Mouse (Mus musculus): ENCODE results near the gene Kcnh4.

Kcnh4 gene

DNA sequence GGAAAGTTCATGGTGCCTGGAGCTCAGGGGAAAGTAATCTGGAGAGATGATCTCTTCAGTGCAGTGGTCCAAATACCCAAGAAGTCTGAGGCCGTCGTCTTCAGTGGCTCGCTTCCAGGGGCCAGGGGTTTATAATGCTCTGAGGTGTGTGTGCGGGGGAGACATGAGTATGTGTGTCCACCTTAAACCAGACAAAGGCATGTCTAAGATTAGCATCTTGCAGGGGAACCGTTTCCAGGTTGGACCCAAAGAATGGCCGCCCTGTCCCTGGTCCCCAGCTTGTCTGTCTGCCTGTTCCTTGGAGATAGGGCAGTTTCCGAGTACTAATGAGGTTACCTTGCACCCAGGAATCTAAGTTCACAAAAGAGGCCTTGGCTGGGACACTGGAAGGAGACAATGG, 3.1 kb upstream of the Kcnh4 start, which contains the start of gene Hcrt:
Hcrt (minus strand) TSS at position 101 of the 400 bp plus-strand sequence.
- no peak for DNase-seq (ENCODE audit: low spot score)

DNA sequence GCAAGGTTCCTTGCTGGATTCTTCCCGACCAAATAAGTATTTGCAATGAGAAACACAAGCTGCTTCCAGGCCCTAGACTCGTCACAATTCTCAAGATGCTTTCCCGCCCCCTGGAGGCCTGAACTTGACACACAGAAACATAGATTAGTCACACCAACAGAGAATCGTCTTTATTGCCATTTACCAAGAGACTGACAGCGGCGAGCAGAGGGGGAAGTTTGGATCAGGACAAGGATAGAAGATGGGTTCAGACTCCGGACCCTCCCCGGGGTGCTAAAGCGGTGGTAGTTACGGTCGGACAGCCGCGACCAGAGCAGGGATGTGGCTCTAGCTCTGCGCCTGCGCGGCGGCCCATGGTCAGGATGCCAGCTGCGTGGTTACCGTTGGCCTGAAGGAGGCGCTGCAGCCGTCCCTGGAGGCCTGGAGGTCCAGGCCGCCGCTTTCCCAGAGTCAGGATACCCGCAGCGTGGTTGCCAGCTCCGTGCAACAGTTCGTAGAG, 1.9 kb upstream of the Kcnh4 start:
- peak; percentile 85 for DNase-seq (ENCODE audit: low spot score)

DNA sequence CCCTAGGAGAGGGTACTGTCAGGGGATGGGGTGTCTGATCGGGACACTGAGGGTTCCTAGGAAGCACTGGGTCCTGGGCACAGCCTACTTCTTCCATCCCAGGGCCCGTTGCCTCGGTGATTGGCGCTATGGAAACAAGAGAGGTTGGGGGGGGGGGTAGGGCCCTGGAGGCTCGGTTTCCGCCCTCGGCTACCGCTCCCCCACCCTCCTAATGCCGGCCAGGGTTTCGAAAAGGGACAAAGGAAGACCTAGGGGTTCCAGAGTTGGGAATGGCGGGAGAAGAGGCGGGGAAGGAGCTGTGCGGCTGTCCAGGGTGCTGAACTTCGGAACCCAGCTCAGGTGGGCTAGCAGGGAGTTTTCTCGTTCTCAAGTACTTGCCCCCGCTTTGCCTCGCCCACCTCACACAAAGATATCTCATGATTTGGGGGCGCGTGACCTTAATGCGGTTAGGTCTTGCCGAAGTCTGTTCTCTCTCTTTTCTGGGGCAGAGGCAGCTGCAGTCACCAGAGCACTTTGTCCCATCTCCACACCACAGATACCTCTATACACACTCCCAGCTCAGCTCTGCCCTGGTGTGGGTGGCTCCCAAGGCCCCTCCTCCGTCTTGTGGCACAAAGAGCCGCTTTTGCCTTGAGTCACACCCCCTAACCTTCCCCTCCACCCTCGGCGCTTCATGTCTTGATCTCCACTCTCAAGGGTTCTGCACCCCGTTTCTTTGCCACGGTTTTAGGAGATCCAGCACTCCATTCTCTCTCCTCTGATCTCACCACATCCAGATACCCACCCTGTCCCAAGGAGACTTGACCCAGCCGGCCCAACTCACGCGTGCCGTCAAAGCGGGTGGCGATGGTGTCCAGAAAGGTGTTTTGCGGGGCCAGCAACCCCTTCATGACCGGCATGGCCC, 783 bp downstream of the Kcnh4 start:
- DNase-seq (ENCODE audit: low spot score): peak; percentile 67

DNA sequence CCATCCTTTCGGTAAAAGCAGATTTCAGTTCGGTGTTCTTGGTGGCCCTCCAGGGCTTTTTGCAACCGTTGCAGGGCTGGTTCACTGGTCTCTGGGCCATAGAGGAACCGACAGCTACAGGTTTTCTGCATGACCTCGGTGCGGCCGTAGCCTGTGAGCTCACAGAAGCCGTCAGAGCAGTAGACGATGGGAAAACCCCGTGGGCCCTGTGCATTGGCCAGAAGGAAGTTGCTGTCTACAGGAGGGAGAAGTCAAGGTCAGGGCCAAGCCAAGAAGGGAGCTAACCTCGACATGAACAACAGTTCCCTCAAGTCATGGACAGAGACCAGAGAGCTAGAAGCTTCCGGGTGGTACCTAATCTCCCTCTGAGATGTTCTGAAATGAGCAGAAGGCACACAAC, 2.2 kb downstream of the Kcnh4 start:
- no peak for DNase-seq (ENCODE audit: low spot score)

DNA sequence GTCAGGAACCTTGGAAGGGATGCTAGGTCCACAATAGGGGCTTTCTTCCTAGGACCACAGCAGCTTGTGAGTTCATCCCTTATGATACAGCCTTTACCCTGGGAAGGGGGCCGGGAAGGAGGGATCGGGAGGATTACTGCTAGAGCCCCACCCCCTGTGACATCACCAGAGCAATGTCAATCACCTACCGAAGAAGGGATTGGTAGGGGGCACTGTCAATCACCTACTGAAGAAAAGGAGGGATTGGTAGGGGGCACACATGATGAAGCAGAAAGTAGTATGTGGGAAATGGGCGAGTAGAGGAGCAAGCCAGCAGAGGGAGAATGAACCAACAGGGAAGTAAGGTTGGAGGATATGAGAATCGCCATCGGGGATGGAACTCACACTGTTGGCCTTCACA, 3.3 kb downstream of the Kcnh4 start:
- no peak for DNase-seq (ENCODE audit: low spot score)

DNA sequence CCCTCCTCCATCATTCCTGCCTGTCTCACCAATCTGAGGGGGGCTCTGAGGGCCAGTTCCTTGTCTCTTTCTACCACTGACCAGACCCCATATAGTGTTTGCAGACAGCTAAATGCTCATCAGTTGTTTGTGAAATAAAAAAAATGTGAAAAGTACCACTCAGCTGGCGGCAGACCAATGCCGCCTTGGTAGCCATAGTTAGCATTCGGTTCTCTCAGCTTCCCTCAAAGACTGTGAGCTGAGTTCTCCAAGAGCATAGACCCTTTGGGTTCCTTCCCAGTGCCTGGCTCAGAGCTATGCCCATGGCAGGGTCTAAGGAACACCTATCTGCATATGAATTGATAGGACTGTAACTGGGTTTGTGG, 5.1 kb downstream of the Kcnh4 start:
- DNase-seq (ENCODE audit: low spot score): no peak

DNA sequence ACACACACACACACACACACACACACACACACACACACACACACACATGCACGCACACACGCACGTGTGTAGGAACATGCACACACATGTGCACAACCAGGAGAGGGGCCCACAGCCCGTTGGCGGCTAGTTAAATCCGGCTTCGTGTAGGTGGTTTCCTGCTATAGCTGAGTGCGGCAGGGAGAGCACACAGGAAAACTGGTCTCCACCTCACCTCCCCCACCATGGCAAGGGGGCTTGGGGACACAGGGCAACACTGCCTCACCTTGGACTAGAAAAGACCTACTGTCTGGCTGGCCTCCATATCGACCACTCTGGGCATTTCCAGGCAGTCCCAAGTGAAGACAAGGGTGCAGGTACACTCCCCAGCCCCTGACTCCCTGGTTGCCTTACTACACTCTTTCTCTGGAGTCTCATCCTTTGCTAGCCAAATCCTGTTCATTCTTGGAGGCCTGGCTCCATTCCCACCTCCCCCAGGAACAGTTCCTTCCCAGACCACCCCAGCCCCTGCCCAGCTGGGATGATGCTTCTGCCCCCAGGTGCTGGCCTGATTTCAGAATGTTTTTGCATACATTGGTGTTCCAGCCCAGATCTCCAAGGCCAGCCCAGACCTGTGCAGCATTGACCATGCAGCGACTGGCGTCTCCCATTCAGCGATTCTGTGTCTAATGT, 5.6 kb downstream of the Kcnh4 start:
- no peak for DNase-seq (ENCODE audit: low spot score)

DNA sequence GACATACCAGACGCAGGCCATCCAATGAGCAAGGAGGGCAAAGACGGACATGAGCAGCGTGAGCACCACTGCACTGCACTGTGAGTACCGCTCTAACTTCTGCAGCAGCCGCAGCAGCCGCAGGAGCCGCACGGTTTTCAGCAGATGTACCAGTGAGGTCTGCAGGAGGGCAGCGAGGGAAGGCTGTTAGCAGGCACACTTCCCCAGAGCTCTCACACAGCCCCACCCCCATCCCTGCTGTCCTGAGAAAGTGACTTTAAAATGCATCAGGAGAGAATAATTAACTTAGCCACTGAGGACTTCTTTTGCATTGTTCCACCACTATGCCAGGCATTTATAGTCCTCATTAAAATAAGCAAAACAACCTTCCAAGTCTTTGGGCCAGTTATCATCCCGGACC, 7.4 kb downstream of the Kcnh4 start:
- no peak for DNase-seq (ENCODE audit: low spot score)

DNA sequence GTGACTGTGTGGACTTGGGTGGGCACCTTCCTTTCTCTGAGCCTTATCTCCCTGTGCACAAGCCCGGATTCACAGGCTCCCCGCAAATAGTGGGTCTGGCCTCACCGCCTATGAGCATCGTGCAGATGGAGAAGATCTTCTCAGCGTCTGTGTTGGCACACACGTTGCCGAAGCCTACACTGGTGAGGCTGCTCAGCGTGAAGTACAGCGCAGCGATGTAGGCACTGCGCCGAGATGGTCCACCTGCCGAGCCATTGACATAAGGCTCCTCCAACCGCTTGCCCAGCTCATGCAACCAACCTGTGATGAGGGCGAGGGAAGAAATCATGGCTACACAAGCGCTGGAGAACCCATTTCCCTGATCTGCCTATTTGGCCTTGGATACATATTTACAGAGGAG, 9.6 kb downstream of the Kcnh4 start:
- no peak for DNase-seq (ENCODE audit: low spot score)

DNA sequence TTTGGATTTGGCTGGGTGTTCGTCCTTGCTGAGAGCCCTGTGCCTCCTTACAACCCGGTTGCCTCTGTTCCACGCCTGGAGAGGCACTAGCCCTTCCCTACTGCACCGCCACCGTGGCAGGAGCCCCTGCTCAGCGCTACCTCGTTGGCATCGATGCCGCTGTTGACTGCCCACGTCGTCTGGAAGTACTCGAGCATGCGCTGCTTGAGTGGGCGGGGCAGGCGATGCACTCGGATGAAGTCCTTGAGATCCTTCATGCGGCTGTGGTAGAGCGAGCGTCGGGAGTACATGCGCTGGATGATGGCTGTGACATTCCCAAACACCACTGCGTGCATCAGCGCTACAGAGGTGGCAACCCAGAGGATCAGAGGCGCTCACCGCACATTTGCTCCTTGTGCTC, 10.3 kb downstream of the Kcnh4 start:
- DNase-seq (ENCODE audit: low spot score): no peak

DNA sequence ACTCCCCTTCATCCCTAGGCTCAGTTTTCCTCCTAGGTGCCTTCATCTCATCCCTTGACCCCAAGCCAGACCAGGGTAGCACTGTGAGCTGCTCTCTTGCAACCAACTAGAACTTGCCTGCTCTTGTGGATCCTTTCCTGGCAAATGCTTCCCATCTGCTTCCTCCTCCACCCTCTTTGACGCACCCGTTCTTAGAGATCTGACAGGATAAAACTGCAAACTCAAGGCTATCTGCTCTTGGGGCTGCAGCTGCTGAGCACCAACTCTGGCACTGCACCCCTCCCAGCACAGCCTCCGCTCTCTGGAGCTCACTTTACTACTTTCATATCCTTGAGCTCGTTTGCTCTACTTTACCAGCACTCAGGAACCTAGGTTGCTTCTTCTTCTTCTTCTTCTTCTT, 11.1 kb downstream of the Kcnh4 start:
- DNase-seq (ENCODE audit: low spot score): no peak

DNA sequence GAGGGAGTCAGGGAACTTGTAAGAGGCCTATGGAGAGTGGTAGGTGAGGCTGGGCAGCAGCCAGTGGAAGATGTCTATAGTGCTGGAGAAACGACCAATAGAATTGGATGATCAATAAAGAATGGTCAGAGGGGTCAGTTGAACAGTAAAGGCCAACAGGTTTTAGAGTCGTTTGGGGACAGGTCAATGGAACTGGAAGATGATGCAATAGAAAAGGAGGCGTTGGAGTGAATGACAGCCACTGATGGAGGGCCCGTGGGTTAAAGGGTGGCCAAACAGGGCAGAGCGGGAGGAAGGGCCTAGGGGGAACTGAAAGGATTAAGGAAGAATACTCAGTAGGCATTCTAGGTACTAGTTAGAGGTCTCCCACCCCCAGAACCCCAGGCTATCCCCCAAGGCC, 12.6 kb downstream of the Kcnh4 start:
- no peak for DNase-seq (ENCODE audit: low spot score)

DNA sequence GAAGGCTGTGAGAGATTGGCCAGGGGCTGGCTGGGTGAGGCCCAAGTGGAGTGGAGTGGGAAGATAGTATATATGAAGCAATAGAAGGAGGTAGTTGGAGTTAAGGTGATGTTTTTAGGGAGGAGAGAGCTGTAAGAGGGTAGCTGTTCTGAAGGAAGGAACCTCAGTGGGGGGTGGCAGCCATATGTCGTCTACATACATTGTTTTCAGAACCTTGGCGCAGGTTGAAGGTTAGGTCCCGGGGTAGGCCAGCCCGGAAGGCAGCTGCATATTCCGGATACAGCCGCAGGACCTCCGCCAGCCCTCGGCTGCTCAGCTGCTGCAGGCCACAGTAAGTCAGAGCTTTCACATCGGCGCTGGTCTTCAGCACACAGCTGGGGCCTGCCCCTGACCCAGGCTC, 13.2 kb downstream of the Kcnh4 start:
- DNase-seq (ENCODE audit: low spot score): no peak

DNA sequence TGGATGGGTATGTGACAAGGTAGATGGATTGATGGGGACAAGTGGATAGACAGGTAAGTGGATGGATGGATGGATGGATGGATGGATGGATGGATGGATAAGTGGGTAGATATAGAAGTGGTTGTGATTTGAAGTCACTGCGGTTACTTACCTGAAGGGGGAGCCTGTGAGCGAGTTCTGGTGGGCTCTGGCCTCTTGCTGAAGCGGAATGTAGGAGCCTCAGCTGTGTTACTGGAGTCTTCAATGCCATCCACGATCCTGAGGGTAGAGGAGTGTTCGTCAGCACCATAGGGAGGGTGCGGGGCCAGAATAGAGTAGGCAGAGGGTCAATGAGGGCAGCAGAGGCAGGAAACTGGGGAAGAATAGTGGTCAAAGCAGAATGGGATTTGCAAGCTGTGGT, 14.7 kb downstream of the Kcnh4 start:
- peak; percentile 42 for DNase-seq (ENCODE audit: low spot score)

DNA sequence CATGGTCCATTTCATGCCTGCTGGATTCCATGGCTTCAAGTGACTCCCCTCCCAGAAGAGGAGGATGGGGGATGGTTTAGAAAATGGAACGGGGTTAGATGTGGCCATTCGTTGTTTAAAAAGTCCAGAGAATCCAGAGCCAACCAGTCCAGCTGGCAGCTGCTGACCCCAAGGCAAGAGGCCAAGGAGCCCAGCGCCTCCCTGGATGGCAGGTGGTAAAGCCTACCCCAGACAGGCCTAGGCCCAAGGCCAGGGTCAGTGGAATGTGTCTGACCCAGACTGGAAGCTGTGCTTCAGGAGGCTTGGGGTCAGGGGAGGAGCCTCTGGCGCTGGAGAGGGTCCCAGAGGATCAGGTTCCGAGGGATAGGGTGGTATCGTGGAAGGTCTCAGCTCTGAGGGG, 18.4 kb downstream of the Kcnh4 start:
- DNase-seq (ENCODE audit: low spot score): no peak

DNA sequence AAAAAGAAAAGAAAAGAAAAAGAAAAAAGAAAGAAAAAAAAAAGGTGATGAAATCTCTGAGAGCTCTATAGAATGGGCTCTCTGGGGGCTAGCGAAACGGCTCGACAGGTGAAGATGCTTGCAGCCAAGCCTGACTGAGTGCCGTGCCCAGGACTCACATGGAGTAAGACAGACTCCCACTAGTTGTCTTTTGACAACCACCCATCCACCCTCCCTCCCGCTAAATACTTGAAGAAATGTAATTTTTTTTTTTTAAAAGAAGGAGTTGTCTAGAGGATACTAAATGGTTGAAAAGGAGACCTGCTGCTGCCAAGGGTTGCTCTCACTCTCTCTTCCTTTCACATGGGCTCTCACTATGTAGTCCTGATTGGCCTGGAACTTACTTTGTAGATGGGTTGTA, 21.0 kb downstream of the Kcnh4 start:
- no peak for DNase-seq (ENCODE audit: low spot score)

DNA sequence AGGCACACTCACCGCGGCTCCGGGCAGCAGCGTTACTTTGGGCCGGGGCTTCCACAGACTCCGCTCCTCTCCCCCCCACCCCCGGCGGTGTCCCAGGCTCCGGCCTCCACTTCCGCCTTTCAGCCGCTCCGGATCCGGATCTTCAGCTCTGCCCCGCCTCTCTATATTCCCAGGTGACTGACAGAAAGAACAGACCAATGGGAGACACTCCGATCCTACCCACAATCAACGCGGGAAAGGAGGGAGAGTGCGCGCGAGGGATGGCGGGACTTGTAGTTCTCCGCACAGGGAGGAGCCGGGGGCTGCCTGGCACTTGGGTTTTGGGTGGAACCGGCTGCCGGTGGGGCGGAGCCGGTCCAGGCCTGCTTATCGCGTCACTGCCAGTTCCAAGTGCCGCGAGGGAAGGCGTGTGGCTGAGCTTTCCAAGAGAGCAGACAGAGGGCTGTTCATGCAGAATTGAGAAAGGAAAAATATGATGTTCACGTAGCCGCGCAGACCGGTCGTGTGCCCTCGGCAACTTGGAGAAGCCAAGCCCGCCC, 21.6 kb downstream of the Kcnh4 start, which contains the start of gene Rab5c:
Rab5c (minus strand) TSS at position 150 of the 539 bp plus-strand sequence.
- peak; percentile 99 for DNase-seq (ENCODE audit: low spot score)

DNA sequence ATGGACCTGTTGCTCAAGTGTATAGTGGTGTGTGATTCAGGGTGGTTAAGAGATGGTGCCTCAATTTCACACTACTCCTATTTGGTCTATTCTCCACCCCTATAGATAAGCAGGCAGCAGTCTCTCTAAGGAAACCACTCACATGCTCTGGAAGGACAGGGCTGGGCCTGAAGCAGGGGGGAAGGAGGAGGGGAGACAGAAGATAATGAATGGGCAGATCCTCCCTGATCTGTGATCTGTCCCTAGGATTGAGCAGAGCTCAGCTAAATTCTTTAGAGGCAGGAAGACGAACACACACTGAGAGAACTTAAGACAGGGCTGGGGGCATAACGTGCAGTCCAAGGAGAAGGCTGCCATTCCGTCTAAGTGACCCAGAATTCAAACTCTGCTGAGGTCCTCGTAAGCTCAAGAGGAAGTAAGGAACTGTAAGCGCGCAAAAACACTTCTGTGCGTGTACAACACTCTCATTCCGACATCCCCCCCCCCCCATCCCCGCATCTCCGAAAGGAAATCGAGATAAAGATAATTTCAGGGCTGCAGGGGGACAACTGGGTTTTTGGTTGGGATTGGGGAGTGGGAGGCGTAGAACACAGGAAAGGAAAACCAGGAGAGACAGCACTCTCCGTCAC, 22.5 kb downstream of the Kcnh4 start:
- peak; percentile 35 for DNase-seq (ENCODE audit: low spot score)

DNA sequence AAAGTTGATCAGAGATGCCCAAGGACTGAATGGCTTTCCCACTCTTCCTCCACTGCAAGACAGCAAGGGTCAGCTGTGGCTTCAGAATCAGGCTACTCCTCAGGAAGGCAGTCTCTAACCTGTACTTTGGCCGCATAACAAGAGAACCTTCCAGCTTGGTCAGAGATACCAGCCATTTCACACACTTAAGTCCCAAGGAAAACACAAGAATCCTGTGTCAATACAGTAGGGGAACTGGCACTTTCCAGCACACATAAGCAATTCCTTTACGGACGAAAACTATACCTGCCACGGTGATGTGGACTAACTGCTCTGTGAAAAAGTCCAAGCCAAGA, 23.0 kb downstream of the Kcnh4 start:
- no peak for DNase-seq (ENCODE audit: low spot score)

DNA sequence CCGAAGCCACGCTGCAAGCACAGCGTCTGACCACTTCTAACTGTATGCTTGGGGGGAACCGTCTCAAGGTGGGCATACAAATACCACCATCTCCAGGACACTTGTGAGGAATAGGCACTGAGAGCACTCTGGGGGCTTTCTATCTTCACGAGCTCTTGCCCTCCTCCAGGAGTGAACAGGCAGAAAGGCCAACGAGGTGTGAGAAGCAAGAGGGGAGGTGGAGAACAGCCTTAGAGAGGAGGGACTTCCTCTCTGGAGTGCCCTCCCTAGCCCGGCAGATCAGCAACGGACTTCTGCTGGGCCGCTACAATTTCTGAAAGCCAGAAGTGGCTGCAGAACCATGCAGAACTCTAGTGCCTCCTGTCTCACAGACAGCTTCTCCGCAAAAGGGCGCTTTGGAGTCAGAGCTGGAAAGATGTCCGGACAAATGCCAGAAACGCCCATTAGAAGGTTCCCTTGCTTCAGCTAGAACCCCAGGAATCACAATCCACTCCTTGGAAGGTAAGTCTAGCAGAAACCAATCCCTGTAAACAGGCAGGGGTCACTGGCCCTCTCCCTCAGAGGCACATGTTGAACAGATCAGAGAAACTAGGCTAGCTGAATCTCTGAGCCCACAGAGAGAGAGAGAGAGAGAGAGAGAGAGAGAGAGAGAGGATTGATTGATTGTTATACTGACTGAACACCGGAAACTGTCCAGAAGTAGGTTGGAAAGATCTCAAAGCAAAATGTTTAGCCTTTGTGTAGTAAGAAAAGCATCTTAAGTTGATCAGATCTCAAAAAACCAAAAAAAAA, 23.6 kb downstream of the Kcnh4 start:
- peak; percentile 22 for DNase-seq (ENCODE audit: low spot score)

DNA sequence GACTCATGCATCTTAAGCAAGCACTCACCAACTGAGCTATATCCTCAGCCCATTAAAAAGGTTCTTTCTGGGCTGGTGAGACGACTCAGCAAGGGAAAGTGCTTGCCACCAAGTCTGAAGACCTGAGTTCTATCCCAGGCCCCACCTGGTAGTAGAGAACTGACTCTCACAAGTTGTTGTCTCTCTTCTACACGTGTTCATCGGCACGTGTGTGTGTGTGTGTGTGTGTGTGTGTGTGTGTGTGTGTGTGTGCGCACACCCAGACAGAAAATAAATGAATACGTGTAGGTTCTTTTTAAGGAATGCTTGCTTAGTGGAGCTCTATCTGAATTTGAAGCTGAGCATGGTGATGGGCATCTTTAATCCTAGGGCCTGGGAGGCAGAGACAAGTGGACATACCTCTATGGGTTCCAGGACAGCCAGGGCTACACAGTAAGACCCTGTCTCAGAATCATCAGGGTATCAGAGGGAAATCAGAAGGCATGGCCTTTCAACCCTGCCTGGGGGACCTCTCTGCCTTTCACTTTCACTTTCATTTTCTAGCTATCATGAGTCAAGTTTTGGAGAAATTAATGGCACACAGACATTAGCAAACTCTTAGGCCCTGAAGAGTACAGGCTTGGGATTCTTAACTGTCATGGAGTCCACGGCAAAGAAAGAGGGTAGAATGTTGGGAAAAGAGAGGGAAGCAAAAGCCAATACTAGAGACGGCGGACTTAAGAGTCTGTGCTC, 24.4 kb downstream of the Kcnh4 start:
- DNase-seq (ENCODE audit: low spot score): no peak
